Mouse (Mus musculus) left cerebral cortex, adult 8-10 months (tissue): ENCODE measurements at regions not wholly inside any gene's neighbourhood (a gene's known extent, or its start where the extent isn't known, plus 50 kb on each side); places are given as distances from the start of the nearest gene placed in this dataset.

ENCODE experiments used
- DNase-seq, 2 experiments: peaks; one replicate each; pipeline ENCODE4 v3.0.0; 2022; ENCODE audit warnings: low spot score in 2 of 2

- no peak for DNase-seq
These were observed 993.8 kb upstream of the Jmjd1c start for GRCm38 (mm10) chr10:66102103-66102502.

DNA sequence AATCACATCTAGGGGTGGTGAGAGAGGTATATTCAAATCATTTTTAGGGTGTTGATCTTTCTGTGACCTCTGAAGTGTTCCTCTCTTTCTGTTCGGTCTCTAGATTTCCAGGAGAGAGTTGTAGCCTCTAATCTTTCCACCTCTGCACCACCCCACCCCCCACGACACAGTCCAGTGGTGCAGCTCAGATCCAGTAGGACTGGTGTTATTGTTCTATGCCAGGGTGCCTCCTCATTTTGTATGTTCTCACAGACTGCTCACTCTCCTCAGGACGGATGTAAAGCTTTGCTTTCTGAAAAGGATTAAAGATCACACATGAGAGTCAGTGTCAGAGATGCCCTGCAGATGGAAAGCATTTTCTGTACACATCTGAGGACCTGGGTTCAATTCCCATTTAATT is 964.6 kb upstream of the Jmjd1c start:
- DNase-seq: no peak

- DNase-seq: no peak
These were observed 963.9 kb upstream of the Jmjd1c start for GRCm38 (mm10) chr10:66132025-66132424.

DNA sequence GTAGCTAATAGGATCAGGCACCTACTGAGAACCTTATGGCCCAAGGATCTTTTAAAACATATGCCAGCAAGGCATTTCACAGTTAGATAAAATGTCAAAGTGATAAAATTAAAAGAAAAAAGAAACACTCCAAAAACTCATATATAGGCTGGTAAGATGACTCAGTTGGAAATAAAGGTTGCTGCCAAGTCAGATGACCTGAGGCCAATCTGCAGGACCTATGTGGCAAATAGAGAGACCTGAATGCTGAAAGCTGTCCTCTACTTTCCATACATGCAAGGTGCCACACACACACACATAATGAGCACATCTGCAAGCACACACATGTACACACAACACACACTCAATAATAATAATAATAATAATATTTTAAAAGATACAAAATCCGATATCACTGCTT is 953.5 kb upstream of the Jmjd1c start:
- DNase-seq: no peak

DNA sequence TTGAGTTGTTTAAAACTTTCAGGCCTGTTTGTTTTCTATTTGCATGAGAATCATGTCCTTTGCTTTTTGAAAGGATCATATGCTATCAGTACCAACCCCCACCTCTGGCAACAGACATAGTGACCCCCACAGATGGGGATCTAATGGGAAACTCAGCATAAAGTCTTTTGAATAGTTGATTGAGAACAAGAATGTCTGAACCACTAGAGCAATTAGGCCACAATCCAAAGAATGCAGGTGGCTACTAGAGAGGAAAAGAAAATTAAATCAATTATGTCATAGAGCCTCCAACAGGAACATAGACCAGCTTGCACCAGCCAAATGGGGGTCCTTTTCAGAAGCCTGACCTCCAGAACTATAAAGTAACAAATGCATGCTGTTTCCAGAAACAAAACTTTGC is 953.0 kb upstream of the Jmjd1c start:
- no peak for DNase-seq

DNA sequence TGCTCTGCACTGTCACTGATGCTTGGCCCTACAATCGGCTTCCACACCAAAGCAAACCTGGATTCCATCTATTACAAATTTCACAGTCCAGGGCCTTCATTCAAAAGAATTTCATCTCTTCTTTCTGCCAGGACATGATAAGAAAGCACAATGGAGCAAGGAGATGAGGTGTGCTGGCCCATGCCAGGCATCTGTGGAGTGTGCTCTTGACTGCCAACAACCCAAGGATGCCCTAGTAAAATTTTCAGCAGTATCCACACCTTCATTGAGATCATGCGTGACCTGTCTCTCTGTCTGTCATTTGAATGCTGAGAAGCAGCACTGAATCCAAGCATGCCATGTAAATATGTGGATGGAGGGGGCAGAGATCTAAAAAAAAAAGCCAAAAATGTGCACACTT is 945.0 kb upstream of the Jmjd1c start:
- no peak for DNase-seq

DNA sequence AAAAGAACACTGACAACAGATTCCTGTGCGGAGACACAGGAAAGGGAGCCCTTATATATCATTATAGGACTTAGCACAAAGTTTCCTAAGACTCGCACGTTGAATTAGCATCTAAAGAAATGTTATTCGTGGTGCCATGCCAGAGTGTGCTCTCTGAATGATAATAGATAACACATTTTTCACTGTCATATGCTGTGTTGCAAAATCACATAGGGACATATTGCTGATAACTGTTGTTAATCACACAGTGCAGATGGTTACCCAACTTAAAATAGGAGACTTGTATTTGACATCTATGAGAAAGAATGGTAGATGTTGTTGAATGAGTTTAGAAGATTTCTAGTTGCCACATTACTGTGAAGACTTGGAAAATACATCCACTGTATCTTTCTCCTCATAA is 943.1 kb upstream of the Jmjd1c start:
- no peak for DNase-seq

- no peak for DNase-seq
These were observed 934.9 kb upstream of the Jmjd1c start for GRCm38 (mm10) chr10:66160916-66161556.

DNA sequence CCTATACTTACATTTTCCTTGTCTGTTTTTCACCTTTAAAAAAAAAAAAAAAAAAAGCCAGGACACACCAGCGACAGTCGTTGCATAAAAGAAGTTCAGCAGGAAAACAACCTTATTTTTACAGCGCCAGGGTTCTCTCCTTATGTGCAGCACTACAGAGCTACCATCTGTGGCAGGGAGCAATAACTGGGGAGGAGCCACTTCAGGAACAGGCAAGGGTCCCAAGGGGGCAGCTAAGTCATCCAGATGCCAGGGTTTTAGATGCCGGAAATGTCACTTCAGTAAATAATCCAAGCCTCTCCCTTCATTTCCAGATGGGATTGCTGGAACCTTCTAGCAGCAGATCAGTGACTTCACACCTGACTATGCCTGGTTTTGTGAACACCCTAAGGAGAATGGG is 923.1 kb upstream of the Jmjd1c start:
- DNase-seq: no peak

DNA sequence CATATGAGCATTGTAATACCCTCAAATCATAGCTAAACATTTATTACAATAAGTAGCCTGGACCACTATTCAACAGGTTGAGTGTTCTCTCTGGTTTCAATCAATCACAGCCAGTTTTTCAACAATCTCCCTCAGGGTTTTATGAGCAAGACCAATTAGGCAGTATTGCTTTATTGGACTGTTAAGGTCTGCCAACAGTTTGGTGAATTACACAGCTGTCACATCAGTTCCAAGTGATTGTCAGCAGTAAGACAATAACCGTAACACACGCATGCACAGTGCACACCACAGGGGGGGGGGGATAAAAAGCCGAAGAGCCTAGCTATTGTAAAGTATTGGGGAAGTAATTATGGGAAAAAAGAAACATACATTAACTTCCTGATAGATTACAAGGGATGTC is 918.6 kb upstream of the Jmjd1c start:
- no peak for DNase-seq

DNA sequence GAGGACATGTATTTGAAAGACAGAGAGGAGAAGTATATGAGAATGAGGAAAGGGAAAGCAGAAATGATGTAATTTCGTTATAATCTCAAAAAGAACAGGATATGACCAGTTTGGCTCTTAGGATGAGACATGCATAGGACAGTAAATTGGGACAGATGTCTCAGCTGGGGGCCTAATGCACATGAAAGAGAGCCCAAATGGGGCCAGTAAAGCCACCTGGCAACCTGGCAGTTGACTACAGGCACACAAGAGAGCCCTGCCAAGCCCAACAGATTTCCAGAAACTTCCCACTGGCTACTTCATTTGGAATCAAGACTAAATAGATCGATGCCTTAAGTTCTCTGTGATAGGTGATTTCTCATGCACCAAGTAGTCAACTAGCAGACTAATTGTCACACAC is 914.7 kb upstream of the Jmjd1c start:
- no peak for DNase-seq

GRCm38 (mm10) chr10:66183069-66183468 is 912.9 kb upstream of the Jmjd1c start:
- DNase-seq: no peak

DNA sequence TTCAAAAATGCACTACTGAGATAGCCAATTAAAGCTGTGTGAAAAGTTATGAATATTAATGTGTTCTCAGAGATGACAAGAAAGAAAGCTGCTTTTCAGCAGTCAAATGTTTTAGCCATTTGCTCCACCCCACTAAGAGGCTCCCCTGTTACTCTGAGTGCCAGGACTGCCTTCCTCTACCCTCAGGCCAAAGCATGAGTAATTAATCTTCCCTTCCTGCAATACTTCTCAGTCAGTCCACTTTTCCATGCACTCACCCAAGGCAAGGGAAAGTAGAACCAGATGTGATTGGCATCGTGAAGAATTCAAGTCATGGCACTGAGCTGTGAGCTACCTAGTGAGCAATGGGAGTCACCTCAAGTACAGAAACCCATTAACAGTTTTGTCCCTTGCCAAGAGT is 908.9 kb upstream of the Jmjd1c start:
- DNase-seq: no peak

DNA sequence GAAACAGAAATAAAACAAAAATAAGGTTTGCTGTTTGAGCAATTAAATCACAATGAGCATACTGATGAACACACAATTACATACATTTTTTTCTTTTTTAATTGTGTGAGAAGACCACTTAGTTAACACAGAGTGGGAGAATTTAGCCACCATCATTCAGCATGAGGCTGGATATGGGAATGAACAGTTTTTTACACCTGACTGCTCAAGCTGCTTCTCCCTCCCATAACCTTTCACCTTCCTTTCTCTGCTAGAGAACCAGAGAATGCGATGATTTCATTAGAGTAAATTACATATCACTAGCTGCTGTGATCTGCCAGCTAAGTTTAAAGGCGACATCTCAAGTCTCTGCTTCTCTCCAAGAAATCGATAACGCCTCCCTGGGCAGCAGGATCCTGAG is 894.8 kb upstream of the Jmjd1c start:
- DNase-seq: no peak

DNA sequence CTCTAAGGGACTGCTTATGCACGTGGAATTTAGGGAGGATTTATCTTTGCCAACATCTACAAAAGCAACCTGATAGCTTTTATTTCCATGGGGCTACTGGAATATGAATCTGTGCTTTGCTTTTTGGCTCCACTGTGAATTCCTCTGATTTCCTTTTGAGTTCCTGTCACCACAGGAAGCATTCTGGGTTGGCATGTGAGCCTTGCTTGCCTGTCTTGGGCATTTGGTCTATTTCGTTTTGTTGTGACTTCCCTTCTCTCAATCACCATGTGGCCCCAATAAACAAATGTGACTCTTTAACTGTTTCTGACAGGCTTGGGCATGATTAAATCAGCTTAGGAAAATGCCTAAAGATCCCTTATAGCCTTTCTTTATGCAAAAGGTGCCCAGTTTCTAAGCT is 867.8 kb upstream of the Jmjd1c start:
- no peak for DNase-seq

DNA sequence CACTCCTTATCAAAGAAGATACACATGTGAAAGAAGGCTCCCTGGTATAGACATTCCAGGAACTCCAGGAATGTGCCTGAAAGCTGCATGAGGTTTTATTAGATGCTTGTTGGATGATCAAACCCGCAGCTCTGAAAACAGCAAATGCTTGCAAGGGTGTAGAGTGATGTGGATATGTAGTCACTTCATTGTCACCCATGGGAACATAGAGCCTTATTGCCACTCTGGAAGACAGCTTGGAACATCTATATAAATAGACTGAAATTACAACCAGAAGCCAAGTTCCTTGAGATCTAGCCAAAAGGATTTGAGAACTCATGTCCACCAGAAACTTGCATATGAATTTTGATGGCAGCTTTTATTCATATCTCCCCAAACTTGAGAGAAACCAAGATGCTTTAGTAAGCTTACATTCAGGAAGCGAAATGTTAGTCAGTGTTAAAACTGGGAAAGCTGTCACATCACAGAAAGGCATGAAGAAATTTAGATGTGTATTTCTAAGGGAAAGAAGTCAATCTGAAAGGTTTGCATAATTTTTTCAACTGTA is 861.5 kb upstream of the Jmjd1c start:
- no peak for DNase-seq

- no peak for DNase-seq
These were observed 839.5 kb upstream of the Jmjd1c start for GRCm38 (mm10) chr10:66256377-66256776.

DNA sequence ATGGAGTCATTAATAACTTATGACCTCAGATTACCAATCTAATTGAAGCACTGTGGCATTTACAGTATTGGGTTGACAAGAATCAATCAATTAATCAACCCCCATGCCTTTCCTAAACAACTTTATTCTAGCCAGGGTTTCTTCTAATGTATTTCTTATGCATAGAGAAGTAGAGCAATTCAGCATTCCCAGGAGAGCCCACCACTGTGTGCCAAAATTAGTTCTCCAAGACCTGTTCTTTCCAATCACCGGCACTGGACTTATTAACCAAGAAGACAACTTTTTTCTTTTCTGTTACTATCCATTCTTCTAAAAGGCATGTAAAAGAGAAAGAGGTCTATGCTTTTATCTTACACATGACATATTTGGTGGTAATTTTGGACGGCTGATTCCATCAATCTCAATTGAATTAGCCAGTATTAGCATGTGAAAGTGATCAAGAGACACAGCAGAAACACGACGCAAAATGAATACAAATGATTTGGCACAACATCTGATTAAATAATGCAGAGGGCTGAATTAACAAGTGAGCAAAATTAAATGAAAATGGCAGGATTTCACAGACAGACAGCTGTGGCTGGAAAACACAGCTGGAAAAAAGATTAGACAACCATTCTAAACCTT is 825.2 kb upstream of the Jmjd1c start:
- no peak for DNase-seq

- DNase-seq: no peak
These were observed 800.3 kb upstream of the Jmjd1c start for GRCm38 (mm10) chr10:66295628-66296027.

GRCm38 (mm10) chr10:66303235-66303780 is 792.6 kb upstream of the Jmjd1c start:
- DNase-seq: no peak

GRCm38 (mm10) chr10:66304901-66305300 is 791.0 kb upstream of the Jmjd1c start:
- DNase-seq: no peak

- no peak for DNase-seq
These were observed 764.8 kb upstream of the Jmjd1c start for GRCm38 (mm10) chr10:66331166-66331565.

DNA sequence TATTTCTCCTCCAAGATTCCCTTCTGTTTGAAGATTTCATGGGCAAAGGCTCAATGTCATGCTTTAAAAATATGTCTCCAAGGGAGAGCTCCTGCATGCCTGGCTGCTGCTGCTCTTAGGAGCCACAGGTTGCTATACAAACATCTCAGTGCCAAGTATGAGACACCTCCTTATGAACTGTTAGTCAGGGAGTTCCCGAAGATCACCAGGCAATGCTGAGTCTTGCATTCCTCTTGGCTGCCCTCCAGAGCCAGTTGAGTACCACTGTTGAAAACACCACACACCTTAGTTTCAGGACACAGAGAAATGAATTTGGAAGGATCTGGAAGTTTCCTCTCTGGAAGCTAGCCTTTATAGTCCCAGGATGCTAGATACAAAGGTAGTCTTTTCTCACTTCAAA is 757.9 kb upstream of the Jmjd1c start:
- no peak for DNase-seq
